Mouse (Mus musculus) yolk sac, embryonic 10.5 days (tissue): ENCODE measurements around the gene Gm42674.

Source experiments
- DNase-seq: peaks from one replicate; pipeline ENCODE4 v3.0.0-alpha.2; 2017; ENCODE audit warnings: low spot score

The Gm42674 gene

DNA sequence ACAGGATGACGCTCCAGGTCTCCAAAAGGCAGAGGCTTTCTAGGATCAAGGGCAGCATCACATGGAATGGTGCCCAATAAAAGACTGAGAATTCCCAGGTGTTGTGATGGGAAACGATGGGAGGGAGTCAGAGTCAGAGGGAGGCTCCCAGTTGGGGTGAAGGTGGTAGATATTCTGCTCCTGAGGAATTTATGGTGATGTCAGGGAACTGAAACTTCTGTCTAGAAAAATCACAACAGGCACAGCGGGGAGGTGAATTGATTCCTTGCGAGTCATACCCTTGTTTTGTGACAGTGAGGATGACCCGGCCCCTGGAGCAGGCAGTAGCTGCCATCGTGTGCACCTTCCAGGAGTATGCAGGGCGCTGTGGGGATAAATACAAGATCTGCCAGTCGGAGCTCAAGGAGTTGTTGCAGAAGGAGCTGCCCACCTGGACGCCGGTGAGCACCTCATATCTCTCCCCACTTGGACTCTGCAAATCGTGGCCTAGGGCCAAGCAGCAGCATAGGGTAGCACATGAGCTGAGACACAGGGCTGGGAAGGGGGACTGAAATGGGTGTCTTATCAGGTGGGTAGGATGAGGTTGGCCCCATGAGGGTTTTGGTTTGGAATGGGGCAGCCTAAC lies at the start of gene Gm42674:
Gene Gm42674, plus strand, starts transcription at position 419 of the 625 bp plus-strand sequence.
- DNase-seq: no peak

- no peak for DNase-seq
Observed at GRCm38 (mm10) chr3:90552231-90552630, 49.5 kb upstream of the Gm42674 start.

DNA sequence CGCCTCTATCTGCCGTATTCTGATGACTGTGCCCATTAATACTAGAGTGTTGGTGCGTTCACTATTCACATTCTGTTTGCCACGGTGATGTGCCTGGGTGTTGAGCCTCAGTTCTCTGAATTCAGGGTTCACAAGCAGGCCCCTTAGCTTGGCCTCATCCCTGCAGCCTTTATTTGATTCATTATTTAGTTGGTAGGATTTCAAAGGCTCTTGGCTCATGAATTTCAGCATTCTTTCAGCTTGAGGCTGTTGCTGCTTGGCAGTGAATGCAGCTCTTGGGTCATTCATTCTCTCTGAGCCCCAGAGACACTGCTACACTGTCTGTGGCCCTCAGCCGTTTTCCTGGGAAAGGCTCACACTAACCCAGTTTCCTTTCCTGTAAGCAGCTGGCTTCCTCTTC lies 45.8 kb upstream of the Gm42674 start:
- DNase-seq: no peak

DNA sequence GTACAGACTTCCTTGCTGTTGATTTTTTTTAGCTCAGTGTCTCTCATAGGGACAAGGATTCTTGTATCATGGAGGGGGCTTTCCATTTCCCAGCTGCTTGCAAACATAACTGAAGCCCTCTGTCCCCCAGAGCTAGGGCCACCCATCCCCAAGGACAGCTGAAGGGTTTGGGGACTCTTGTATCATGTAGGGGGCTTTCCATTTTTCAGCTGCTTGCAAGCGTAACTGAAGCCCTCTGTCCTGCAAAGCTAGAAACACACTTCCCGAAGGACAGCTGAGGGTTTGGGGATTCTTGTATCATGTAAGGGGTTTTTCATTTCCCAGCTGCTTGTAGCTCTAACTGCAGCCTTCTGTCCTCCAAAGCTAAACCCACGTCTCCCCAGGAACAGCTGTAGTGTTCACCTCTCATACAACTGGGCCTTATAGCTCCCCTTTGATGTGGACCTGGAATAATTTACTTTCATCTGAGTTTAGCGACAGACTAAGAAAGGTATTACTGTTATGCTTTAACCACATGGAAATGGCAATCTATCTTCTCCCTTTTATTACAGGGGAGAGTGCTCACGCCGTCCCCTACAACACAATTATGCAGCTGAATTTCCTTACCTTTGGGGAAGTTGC lies 41.6 kb upstream of the Gm42674 start, which contains the start of gene S100a3:
Gene S100a3, plus strand, starts transcription at position 571 of the 621 bp plus-strand sequence.
- no peak for DNase-seq

GRCm38 (mm10) chr3:90574691-90575090 lies 27.0 kb upstream of the Gm42674 start:
- no peak for DNase-seq

GRCm38 (mm10) chr3:90575320-90575719 lies 26.4 kb upstream of the Gm42674 start:
- DNase-seq: no peak

DNA sequence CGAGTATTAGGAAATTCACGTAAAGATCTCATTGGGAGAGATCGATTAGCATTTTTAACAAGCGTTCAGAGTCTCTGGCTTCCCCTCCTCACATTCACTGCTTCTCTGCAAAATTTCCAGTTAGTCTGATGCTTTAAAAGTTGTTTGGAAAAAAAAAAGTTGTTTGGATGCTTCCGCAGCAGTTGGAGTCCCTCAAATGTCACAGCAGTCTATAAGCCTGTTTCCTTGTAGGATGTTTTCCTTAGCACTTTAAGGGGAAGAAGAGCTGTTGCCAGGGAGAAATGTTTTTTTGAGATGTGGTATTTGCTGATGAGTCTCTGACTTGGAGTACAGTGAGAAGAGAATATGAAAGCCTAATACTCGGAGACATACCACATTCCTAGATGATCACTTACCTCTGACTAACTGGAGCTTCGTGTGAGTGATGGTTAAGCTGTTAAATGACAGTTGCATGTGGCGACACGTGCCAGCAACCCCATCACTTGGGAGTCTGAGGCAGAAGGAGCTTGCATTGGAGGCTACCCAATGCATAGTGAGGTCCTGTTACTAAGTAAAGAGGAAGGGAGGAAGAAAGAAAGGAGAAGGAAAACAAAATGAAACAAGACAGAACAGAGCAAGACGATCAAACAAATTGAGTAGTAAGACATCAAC lies 25.2 kb upstream of the Gm42674 start:
- DNase-seq: no peak

DNA sequence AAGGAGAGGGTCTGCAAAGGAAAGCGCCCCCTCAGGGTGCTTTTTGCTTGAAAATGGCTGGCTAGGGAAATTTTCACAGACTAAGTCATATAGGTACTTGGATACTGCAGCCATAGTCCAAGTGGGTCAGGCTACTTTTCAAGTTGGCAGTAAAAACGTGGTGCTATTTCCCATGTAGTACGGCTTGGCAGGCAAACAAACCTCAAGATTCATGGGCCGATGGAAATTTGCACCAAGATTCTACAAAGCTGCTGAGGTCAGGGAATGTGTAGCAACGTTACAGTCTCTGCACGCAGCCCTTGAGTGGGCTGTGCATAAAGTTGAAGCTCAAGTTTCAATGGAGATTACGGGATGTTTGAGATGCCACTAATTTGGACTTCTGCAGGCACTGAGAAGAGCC lies 22.3 kb upstream of the Gm42674 start:
- DNase-seq: peak; percentile 11

GRCm38 (mm10) chr3:90581141-90581540 lies 20.6 kb upstream of the Gm42674 start:
- no peak for DNase-seq

DNA sequence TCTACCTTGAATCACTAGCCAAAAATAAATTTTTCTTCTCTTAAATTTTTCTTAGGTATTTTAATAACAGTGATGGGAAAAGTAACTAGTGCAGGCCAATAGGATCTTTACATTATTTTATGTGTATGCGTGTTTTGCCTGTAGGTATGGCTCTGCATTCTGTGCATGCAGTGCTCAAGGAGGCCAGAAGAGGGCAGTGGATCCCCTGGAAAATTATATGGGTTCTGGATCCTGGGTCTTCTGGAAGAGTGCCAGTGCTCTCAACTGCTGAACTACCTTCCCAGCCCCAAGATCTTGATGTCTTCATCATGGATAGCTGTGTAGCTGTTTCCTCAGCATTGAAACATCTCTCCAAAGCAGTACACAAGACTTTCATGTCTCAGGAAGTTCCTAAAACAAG lies 19.5 kb upstream of the Gm42674 start:
- DNase-seq: no peak

GRCm38 (mm10) chr3:90582556-90582955 lies 19.1 kb upstream of the Gm42674 start:
- DNase-seq: no peak

- DNase-seq: peak; percentile 36
Observed at GRCm38 (mm10) chr3:90583893-90584292, 17.8 kb upstream of the Gm42674 start.

- DNase-seq: peak; percentile 66
Observed at GRCm38 (mm10) chr3:90585595-90585994, 16.1 kb upstream of the Gm42674 start.

- no peak for DNase-seq
Observed at GRCm38 (mm10) chr3:90586016-90586643, 15.6 kb upstream of the Gm42674 start.

DNA sequence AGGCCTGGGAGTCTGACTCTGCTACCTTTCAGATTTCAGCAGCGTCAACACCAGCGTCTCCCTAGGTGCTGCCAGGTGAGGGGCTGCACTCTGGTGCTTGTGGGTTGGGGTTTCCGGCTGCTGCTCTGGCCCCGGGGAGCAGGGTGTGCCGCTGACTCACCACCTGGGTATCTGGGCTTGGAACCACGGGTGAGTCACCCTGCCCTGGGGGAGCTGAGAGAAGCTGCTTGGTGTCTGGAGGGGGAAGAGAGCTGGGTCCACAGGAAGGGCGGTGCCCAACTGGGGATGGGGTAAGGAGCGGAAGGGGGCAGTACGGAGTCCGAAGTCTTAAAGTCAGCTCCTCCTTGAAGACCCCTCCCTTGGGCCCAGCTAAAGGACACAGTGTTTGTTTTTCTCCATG lies 14.8 kb upstream of the Gm42674 start:
- peak; percentile 22 for DNase-seq

DNA sequence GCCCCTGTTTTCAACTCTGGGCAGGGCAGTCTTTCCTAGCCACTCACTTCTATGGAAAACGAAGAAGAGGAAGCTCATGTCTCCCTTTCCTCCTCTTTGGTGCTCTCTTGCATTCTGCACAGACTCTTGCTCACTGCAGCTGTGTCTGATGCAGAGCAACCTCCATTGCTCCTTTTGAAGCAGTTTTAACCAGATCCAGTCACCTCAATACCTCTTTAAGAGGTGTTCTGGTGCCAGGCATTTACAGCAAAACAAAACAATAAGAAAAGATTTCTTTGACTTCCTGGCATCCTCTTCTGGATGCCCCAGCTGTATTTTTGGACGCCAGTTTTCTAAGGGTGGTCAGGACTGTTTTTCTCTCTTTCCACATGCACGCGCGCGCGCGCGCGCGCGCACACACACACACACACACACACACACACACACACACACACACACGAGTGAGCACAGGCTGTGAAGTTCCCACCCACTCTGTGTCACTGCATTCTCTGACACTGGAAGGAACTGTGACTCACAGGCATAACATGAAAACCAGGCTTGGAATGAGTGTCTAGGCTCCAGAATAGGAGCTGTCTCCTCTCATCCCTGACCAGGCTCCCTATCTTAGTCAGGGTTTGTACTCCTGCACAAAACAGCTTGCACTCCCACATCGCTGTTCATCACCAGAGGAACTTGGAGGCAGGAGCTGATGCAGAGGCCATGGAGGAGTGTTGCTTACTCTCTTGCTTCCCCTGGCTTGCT lies 14.2 kb upstream of the Gm42674 start:
- no peak for DNase-seq

DNA sequence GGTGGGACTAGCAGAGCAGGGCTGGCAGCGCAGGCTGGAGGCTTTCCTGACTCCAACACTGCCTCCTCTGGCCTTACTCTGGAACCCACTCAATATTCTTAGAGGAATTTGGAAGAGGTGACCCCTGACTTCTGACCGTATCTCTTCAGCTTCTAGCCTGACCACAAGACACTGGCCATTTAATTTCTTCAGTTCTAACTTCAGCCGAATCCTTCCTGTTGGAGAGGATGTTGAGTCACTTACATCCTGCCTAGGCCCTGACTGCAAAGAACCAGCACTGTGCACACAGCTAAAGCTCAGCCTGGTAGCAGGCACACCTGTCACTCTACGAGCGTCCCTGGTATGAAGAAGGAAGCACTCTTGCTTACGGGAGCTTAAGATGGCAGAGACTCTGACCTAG lies 12.3 kb upstream of the Gm42674 start:
- DNase-seq: no peak

GRCm38 (mm10) chr3:90589947-90590346 lies 11.8 kb upstream of the Gm42674 start, which contains the start of gene S100a2:
TSS of gene S100a2 (plus strand) at chr3:90590247.
- no peak for DNase-seq

DNA sequence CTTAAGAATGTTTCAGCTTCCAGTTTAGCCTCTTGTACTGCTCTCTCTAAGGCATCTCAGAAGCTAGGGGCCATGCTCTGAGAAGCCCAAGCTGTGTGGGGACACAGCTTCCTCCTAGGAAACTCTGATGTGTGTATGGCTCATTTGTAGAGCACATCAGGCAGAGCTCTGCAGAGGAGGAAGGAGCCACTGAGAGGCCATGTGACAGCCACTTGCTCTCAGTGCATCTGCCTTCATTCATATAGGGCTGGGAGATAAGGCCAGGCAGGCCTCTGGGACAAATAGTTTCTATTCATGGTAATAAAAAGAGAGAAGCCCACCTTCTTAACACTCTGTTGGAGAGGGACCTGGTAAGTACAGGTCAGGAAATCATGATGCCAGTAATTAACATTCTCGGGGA lies 7.2 kb upstream of the Gm42674 start:
- DNase-seq: no peak

DNA sequence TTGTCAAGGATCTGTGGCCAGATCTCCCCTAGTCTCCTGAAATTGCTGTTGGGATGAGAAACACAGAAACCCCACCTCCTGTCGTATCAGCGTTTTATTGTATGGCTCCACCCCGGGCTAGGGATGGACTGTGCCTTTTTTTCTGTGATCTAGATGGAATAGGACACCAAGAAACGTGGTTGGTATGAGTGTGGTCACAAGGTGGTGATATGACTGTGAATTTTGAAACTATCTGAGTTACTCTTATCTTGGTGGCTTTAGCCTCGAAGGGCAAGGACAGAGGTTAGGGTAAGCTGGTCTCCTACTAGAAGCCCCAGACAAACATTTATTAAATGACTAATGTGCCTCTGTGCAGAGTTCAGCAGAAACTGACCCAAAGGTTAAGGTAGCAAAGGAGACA lies 6.1 kb upstream of the Gm42674 start:
- DNase-seq: no peak

DNA sequence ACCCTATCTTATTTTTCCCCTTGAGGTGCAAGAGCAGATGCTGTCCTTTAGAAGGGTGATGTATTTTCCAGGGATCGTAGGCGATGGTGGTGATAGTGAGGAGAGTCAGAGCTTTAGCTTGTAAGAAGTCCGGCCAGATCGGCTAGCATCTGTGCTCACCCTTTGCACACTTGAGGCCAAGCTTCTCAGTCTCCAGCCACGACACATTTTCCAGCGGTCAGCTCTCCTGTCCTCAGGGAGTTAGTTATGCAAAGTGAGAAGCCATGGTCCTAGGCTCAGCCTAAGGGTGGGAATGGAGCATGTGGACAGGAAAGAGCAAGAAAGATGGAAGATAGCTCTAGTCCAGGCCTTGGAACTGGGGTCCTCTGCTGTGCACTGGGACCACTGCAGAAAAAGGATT lies 4.9 kb upstream of the Gm42674 start:
- DNase-seq: no peak

DNA sequence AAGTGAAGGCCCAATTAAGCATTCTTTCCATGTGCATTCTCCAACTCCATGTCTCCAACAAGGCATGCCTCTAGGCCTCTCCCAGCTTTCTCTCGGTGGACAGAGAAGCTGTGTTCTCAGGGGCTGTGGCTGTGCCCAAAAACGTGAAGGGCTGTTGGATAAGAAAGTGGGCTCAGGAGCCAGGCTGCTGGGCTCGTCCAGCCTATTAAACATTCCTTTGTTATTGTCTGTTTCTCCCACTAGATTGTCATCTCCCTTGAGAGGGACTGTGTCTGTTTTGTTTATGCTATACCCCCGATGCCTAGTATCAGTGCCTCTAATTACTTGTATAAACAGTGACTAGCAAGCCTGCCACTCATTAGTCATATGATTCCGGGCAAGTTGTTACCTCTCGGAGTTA lies 4.0 kb upstream of the Gm42674 start:
- DNase-seq: no peak
